Mouse (Mus musculus) midbrain, embryonic 14.5 days (tissue): ENCODE results near the gene Gm10488. TPM values are rescaled to one million over a fixed set of nuclear protein-coding genes. Genes with fewer than 3 reads are reported as not detected.
"Not testable (repeated sequence)": the region's sequence is repeated elsewhere in the genome, so short reads cannot be mapped to it uniquely, and the experiment has no call there.

Source experiments
- ATAC-seq: fragments of 200-750 bp; cut with Nextera tagmentation; 2 replicates; pipeline ENCODE4 v1.8.0; 2017; ENCODE audit warnings: moderate number of reproducible peaks, moderate library complexity; ENCODE audit not compliant: low FRiP score, low TSS enrichment
- DNase-seq: peaks from one replicate; pipeline ENCODE4 v3.0.0-alpha.2; 2015
- H3K27ac ChIP-seq: fragments of 300-500 bp; sonication (generic); replicated peaks from 2 replicates; pipeline ENCODE4 v1.5.1; 2014; ENCODE audit warnings: mild to moderate bottlenecking, low read depth, low read length, moderate library complexity
- H3K27me3 ChIP-seq: fragments of 300-500 bp; sonication (generic); 2 replicates; pipeline ENCODE4 v1.6.1; 2014; ENCODE audit warnings: low read length, control low read depth, mixed read lengths; ENCODE audit not compliant: control insufficient read depth, insufficient read depth
- H3K36me3 ChIP-seq: fragments of 300-500 bp; sonication (generic); 2 replicates; pipeline ENCODE4 v1.6.1; 2014; ENCODE audit warnings: low read length, control low read depth; ENCODE audit not compliant: control insufficient read depth, insufficient read depth
- H3K4me1 ChIP-seq: fragments of 300-500 bp; sonication (generic); 2 replicates; pipeline ENCODE4 v1.6.1; 2014; ENCODE audit warnings: mild to moderate bottlenecking, antibody characterized with exemption, low read length, control low read depth; ENCODE audit not compliant: control insufficient read depth, insufficient read depth
- H3K4me2 ChIP-seq: fragments of 300-500 bp; sonication (generic); 2 replicates; pipeline ENCODE4 v1.6.1; 2014; ENCODE audit warnings: mild to moderate bottlenecking, low read length, moderate library complexity
- H3K4me3 ChIP-seq: fragments of 300-500 bp; sonication (generic); replicated peaks from 2 replicates; pipeline ENCODE4 v1.5.1; 2014; ENCODE audit warnings: low read depth, low read length
- H3K9ac ChIP-seq: fragments of 300-500 bp; sonication (generic); replicated peaks from 2 replicates; pipeline ENCODE4 v1.6.1; 2014; ENCODE audit warnings: mild to moderate bottlenecking, low read length, moderate library complexity
- H3K9me3 ChIP-seq: fragments of 300-500 bp; sonication (generic); 2 replicates; pipeline ENCODE4 v1.6.1; 2016; ENCODE audit warnings: low read length, control low read depth, mixed read lengths; ENCODE audit not compliant: control insufficient read depth
- WGBS: fragments of 180-500 bp; shearing (Covaris S2); extraction: QIAGEN DNeasy Blood & Tissue Kit; methylation state at CpG from one replicate; pipeline ENCODE4 v1.1.7; 2014; 5-methylcytosine and 5-hydroxymethylcytosine counted together
- microRNA-seq: library from miRNA; unstranded; fragments of <30 nt; microRNA quantifications from one replicate; pipeline ENCODE4, GENCODE M21; 2016
- polyA plus RNA-seq: library from polyadenylated mRNA; unstranded; fragments of >200 nt; fragmentation: Nextera tagmentation; extraction: Ambion mirVana; gene quantifications from 2 replicates; pipeline ENCODE4 v1.2.1, GENCODE M21; 2014

Gm10488 gene
- polyA plus RNA-seq = not detected in 2 replicates

DNA sequence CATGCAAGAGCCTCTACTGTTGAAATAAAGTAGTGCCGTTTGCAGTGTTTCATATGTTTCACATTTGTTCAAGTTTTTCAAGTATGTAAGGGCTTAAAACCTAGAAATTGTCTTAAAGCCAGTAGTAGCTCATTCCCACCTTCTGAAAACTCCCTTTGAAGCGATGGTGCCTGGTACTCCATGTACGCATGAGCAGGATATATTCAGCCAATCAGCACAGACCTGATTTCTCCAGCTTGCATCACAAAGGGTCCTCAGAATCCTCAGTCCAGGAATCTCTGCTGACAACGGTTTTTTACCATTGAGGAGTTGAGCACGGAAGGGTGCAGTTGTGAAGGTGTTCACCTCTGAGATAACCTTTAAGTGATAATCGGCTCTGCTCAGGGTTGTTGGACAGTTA is at the start of gene Gm10488:
Gm10488 (plus strand) TSS at position 301 of the 400 bp plus-strand sequence.
- H3K36me3 ChIP-seq, ATAC-seq, H3K9me3 ChIP-seq, H3K9ac ChIP-seq, H3K27ac ChIP-seq, H3K4me3 ChIP-seq, H3K4me1 ChIP-seq, H3K27me3 ChIP-seq, H3K4me2 ChIP-seq, DNase-seq: not testable (repeated sequence)
- no CpG with 5 or more reads among the region's 6 CpGs for whole genome bisulfite sequencing

Small RNA genes within 50 kb of the gene (microRNA-seq; reads per million reads assigned to microRNA genes)
- not detected for gene Gm44298
